Mouse (Mus musculus): ENCODE results near the gene Heatr9.

Gene Heatr9

GRCm38 (mm10) chr11:83530360-83530759 lies 8.4 kb upstream of the Heatr9 start, which contains the start of gene Ccl5:
Ccl5 (minus strand) TSS chr11:83530518.
- 91% methylated on average over 5 of the region's 5 CpGs for WGBS

DNA sequence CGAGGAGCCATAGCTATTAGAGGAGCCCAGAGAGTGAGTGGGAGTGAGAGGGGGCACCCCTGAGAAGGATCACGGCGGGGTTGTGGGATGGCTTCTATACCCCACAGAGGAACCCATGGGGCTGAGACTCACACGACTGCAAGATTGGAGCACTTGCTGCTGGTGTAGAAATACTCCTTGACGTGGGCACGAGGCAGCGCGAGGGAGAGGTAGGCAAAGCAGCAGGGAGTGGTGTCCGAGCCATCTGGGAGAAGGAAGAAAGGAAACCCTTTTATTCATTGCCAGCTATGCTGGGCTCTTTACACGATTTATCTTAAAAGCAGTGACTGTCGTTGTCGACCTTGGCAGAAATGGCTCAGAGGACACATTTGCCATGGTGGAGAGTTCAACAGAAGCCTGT lies 7.0 kb upstream of the Heatr9 start:
- WGBS: 45% methylated on average over 12 of the region's 12 CpGs

GRCm38 (mm10) chr11:83518371-83518770 lies 3.6 kb downstream of the Heatr9 start:
- WGBS: 83% methylated on average over 6 of the region's 6 CpGs

DNA sequence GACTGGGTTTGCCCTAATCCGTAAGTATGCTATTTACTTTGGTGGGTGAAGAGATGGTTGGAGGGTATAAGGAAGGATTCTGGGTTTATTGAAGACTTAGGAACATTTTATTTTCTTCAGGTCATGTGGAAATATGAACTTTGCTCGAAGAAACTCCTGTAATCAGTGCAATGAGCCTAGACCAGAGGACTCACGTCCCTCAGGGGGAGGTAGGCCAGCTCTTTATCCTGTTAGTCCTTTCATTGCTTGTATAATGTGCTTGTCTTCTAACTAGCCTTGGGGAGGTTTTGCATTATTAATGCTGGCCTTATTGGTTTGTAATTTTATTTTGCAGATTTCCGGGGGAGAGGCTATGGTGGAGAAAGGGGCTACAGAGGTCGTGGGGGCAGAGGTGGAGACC lies 17.7 kb downstream of the Heatr9 start:
- 94% methylated on average over 5 of the region's 5 CpGs for WGBS

DNA sequence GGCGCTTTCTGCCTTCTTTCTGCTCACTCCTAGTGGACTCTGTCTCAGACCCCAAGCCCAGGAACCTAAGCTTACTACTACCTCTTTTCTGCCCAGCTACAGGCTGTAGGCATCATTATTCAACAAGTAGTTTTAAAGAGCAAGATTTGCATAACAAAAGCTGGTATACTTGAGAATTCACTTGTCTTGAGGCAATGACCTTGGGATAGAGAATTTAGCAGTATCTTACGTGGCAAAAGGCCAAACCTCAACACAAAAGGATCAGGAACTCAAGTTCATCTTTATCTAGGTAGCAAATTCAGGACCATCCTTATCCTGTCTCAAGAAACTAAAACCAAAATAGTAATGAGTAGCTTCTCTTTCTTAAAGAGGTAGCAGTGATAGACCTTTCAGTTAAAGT lies 26.4 kb downstream of the Heatr9 start:
- WGBS: 68% methylated on average over 2 of the region's 2 CpGs

- WGBS: 84% methylated on average over 4 of the region's 4 CpGs
Measured at GRCm38 (mm10) chr11:83491488-83491887, 30.5 kb downstream of the Heatr9 start.

DNA sequence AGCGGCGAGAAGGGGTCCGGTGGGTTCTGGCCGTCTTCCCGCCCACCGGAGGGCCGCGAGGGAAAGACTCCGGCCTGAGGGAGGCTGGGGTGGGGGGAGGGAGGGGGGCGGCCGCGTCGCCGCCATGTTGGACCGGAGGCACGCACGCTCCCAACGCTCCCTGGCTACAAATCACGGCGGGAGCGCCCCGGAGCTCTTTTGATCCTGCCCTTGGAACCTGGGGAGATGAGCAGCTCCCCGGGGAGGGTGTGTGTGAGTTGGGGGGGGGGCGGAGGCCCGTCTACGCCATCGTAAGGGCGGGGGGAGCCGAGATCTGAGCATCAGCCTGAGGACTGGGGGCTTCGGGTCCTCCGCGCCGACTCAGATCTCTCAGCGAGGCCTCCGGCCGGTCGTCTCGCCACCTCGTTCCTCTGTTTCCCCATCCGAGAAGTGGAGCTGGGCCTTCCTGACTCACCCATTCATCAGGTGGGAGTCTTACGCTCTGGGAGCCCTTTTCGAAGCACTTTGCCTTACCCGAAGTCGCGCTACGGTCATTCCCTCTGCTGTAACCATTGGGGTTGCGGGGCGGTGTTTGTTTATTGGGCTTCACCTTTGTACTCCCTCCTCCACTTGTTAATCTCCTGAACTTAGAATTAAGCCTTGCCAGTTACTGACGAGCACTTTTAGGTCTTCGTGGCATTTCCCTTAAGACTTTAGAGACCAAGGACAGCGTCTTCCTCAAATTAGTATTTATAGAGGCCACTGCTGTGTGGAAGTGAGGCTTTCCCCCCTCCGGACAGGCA lies 48.5 kb downstream of the Heatr9 start:
- under 1% methylated on average over 52 of the region's 52 CpGs for WGBS

- WGBS: under 1% methylated on average over 66 of the region's 66 CpGs
Measured at GRCm38 (mm10) chr11:83472324-83473234, 49.4 kb downstream of the Heatr9 start, which contains the start of gene Taf15. Taf15 (plus strand) TSS chr11:83473086.

DNA sequence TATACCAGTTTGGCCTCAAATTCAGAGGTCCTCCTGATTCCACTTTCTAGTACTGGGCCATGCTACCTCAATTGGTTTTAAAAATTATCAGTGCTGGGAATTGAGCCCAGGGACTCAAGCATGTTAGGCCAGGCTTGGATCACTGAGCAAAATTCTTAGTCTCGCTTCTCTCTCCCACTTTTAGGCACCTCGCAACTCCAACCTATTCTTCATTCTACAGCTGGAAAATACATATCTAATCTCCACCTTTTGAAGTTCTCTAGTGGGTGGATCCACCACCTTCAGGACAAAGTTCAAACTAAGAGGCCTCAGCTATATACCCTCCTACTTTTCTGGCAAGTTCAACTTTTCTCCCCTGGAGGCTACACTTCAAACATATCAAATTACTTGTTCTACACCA lies 50.2 kb downstream of the Heatr9 start:
- WGBS: 98% methylated on average over 2 of the region's 2 CpGs

DNA sequence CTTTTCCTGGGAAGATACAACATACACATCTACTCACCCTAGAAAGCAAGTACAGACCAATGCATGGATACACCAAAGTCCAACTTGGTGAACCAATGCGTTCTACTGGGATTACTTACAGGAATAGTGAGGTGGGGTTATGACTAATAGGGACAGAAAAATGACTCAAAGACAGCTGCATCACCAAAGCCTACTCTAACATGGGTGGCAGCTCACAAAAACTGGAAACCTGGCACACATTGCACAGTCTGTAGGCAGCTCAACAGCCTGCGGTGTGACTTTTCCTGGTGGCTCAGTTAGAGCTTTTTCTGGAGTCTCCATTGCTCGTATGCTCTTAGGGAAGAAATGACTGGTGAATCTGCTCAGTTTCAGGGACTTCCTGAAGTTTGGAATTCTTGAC lies 53.2 kb downstream of the Heatr9 start:
- 56% methylated on average over 3 of the region's 3 CpGs for WGBS

- 42% methylated on average over 11 of the region's 11 CpGs for WGBS
Measured at GRCm38 (mm10) chr11:83467120-83467652, 54.8 kb downstream of the Heatr9 start.

- WGBS: 50% methylated on average over 2 of the region's 2 CpGs
Measured at GRCm38 (mm10) chr11:83465976-83466375, 56.0 kb downstream of the Heatr9 start.

GRCm38 (mm10) chr11:83462711-83463244 lies 59.2 kb downstream of the Heatr9 start, which contains the start of gene Mmp28:
Mmp28 (minus strand) TSS chr11:83463071.
- under 1% methylated on average over 42 of the region's 42 CpGs for WGBS

All from cerebral cortex, adult 2 months (tissue).